In genomic region chr10:120417488-120418118, GRCm38 (mm10) we compare ENCODE assay signal across 8 mouse cellular contexts. TPM values are rescaled to one million over a fixed set of nuclear protein-coding genes. Genes with fewer than 3 reads are reported as not detected.
DNase-seq lines count a peak whose midpoint lies in the region; ATAC-seq and TF ChIP-seq lines count a peak whose summit lies in the region.

No protein-coding gene starts in this region.

- H3K4me3 ChIP-seq in liver, embryonic 14.5 days (ENCODE audit: insufficient read depth in 1 of 2, low read depth in 2 of 2, low read length in 2 of 2): no peak overlapping the region

- 47% methylated on average over 7 of the region's 7 CpGs for WGBS in liver, embryonic 14.5 days (ENCODE audit: insufficient replicate concordance)

- H3K4me1 ChIP-seq in liver, embryonic 14.5 days (replicated peaks; ENCODE audit: control insufficient read depth in 2 of 2, insufficient read depth in 2 of 2, low read length in 1 of 2): peaks cover 0 to 13% of the 10 kb centered on the region in 2 experiments; a peak in 2 of 4 replicates

- peak; percentile 70 for ATAC-seq in liver, embryonic 14.5 days (ENCODE audit: insufficient read depth)
- no peak for ATAC-seq in granulocyte monocyte progenitor cell, adult 5-6 weeks (replicated peaks; ENCODE audit: poor library complexity, severe bottlenecking)
- ATAC-seq in CD4-positive, CD25-positive, alpha-beta regulatory T cell, adult 4 months: no peak

- H3K27ac ChIP-seq in liver, embryonic 14.5 days: no peak overlapping the region

- H3K27me3 ChIP-seq in liver, embryonic 14.5 days (ENCODE audit: control insufficient read depth, insufficient read depth, low read length): no peaks in the 10 kb centered on the region

- H3K4me2 ChIP-seq in liver, embryonic 14.5 days (ENCODE audit: low read depth): no peak overlapping the region

- TF ChIP-seq CTCF in liver, embryonic 14.5 days (IDR thresholded peaks at IDR 0.05; ENCODE audit: low read depth): no peak

- H3K36me3 ChIP-seq in liver, embryonic 14.5 days (replicated peaks; ENCODE audit: control insufficient read depth, insufficient read depth, low read depth): no peaks in the 10 kb centered on the region

- H3K9ac ChIP-seq in liver, embryonic 14.5 days (replicated peaks): no peak overlapping the region

- no peak for TF ChIP-seq EP300 in liver, embryonic 14.5 days (IDR thresholded peaks at IDR 0.05; ENCODE audit: low read depth)

- DNase-seq in NIH3T3 (ENCODE audit: low read depth): peak; percentile 38
- DNase-seq in embryo, embryonic 11.5 days (ENCODE audit: low read depth, low spot score): peak; percentile 72
- DNase-seq in kidney, adult 11 months: peak; percentile 21
- DNase-seq in liver, embryonic 14.5 days (ENCODE audit: low read depth in 3 of 3, low spot score in 3 of 3): peak in 2 of 3 experiments; percentile 14 to 28
- DNase-seq in cerebellum, adult 18-20 months: no peak
- no peak for DNase-seq in lung, postnatal 36 days

- no peaks in the 10 kb centered on the region for H3K9me3 ChIP-seq in liver, embryonic 14.5 days (ENCODE audit: control insufficient read depth, low read length)

RNA-seq across cellular contexts. Expression of gene Hmga2, which starts 58.7 kb away (rescaled TPM):
- 4.3 and 5.4 TPM in 2 replicates for polyA plus RNA-seq in liver, embryonic 14.5 days (2012; rRNA removed)
- polyA plus RNA-seq in liver, embryonic 14.5 days (2014; fragmentation: Nextera tagmentation; extraction: Ambion mirVana): 2.4 and 3.4 TPM in 2 replicates
- total RNA-seq in granulocyte monocyte progenitor cell, adult 5-6 weeks (2014; fragmentation: Nextera tagmentation): 0.60 and 4.5 TPM in 2 replicates
- 0.15 and 0.78 TPM in 2 replicates for total RNA-seq in granulocyte monocyte progenitor cell, adult 5-6 weeks (2017)
- under 1 TPM in 1 of 2 experiments, not detected in 1; 0.36 TPM for polyA plus RNA-seq in CD4-positive, CD25-positive, alpha-beta regulatory T cell, adult 4 months (2017; shearing (Covaris generic))

Comparison
In these comparisons a context has a peak if more than half of its experiments do, and no peak if none do; other contexts are left out.
1. DNase-seq: peak in NIH3T3 (single experiment), embryo, embryonic 11.5 days (single experiment), kidney, adult 11 months (single experiment) and liver, embryonic 14.5 days (2 of 3); none in cerebellum, adult 18-20 months (0 of 2) and lung, postnatal 36 days (single experiment).